Mouse (Mus musculus) MEL (cell line): Measurements from ENCODE around the gene Olfr933. TPM values are rescaled to one million over a fixed set of nuclear protein-coding genes. Genes with fewer than 3 reads are reported as not detected.
A peak's percentile ranks its signal among the peaks of the same experiment; 100 is the strongest.

Experiments used
- DNase-seq: peaks from one replicate; pipeline ENCODE4 v3.0.0; 2011; ENCODE audit warnings: low read depth, low spot score
- H3K27ac ChIP-seq: 2 replicates; pipeline ENCODE4 v1.5.1; 2012; ENCODE audit warnings: low read depth, mild to moderate bottlenecking, control low read depth, low read length, moderate library complexity; ENCODE audit not compliant: control insufficient read depth
- H3K27me3 ChIP-seq, 2 experiments: fragments of 150-350 bp in 1 of 2; sonication (generic) in 1 of 2; 2 replicates each; pipeline ENCODE4 v1.6.1; 2012; ENCODE audit warnings: low read length in 2 of 2, mild to moderate bottlenecking in 2 of 2, improper control_type of control experiment in 1 of 2, moderate library complexity in 1 of 2; ENCODE audit not compliant: insufficient read depth in 2 of 2, control insufficient read depth in 1 of 2
- H3K36me3 ChIP-seq, 2 experiments: 2 replicates each; pipeline ENCODE4 v1.6.1; 2012 to 2014; ENCODE audit warnings: low read length in 2 of 2, improper control_type of control experiment in 1 of 2, inconsistent platforms in 1 of 2, mild to moderate bottlenecking in 1 of 2; ENCODE audit not compliant: insufficient read depth in 2 of 2, control insufficient read depth in 1 of 2
- H3K4me1 ChIP-seq, 2 experiments: fragments of 150-350 bp in 1 of 2; sonication (generic) in 1 of 2; 2 replicates each; pipeline ENCODE4 v1.6.1; 2012; ENCODE audit warnings: low read length in 2 of 2, improper control_type of control experiment in 1 of 2, mild to moderate bottlenecking in 1 of 2; ENCODE audit not compliant: insufficient read depth in 2 of 2, control insufficient read depth in 1 of 2
- H3K4me3 ChIP-seq, 2 experiments: fragments of 150-350 bp in 1 of 2; sonication (generic) in 1 of 2; 2 replicates each; pipeline ENCODE4 v1.5.1; 2012; ENCODE audit warnings: low read depth in 2 of 2, low read length in 2 of 2, mild to moderate bottlenecking in 2 of 2, moderate library complexity in 2 of 2, control low read depth in 1 of 2, improper control_type of control experiment in 1 of 2; ENCODE audit not compliant: control insufficient read depth in 1 of 2, insufficient read depth in 1 of 2
- H3K79me2 ChIP-seq: 2 replicates; pipeline ENCODE4 v1.6.1; 2012; ENCODE audit warnings: mild to moderate bottlenecking, low read length, moderate library complexity; ENCODE audit not compliant: control insufficient read depth, poor library complexity, insufficient read depth
- H3K9ac ChIP-seq: 2 replicates; pipeline ENCODE4 v1.6.1; 2012; ENCODE audit warnings: low read depth, mild to moderate bottlenecking, control low read depth, low read length, moderate library complexity; ENCODE audit not compliant: control insufficient read depth, poor library complexity, severe bottlenecking
- H3K9me3 ChIP-seq: fragments of 150-350 bp; sonication (generic); replicated peaks from 2 replicates; pipeline ENCODE4 v1.6.1; 2012; ENCODE audit warnings: mild to moderate bottlenecking, low read length, improper control_type of control experiment, moderate library complexity; ENCODE audit not compliant: insufficient read depth
- BHLHE40 ChIP-seq: IDR thresholded peaks from 2 replicates; pipeline ENCODE4 v1.6.1; 2012; ENCODE audit warnings: low read depth, mild to moderate bottlenecking, inconsistent platforms, low read length, improper control_type of control experiment, borderline replicate concordance
- CHD2 ChIP-seq: IDR thresholded peaks from 2 replicates; pipeline ENCODE4 v1.6.1; 2011; ENCODE audit warnings: low read length, improper control_type of control experiment
- CTCF ChIP-seq, 3 experiments: IDR thresholded peaks in 2 of 3; conservative IDR thresholded peaks in 1 of 3; 2 replicates each; pipeline ENCODE4 v1.5.1; 2011 to 2012; ENCODE audit warnings: low read length in 3 of 3, low read depth in 2 of 3, mild to moderate bottlenecking in 2 of 3, improper control_type of control experiment in 1 of 3, inconsistent platforms in 1 of 3, mixed read lengths in 1 of 3, moderate library complexity in 1 of 3; ENCODE audit not compliant: control insufficient read depth in 1 of 3, insufficient read depth in 1 of 3, poor library complexity in 1 of 3, severe bottlenecking in 1 of 3
- ELF1 ChIP-seq: IDR thresholded peaks from 2 replicates; pipeline ENCODE4 v1.6.1; 2014; ENCODE audit warnings: low read depth, mild to moderate bottlenecking, inconsistent platforms, low read length, improper control_type of control experiment, moderate library complexity
- ETS1 ChIP-seq: IDR thresholded peaks from 2 replicates; pipeline ENCODE4 v1.6.1; 2012; ENCODE audit warnings: low read depth, mild to moderate bottlenecking, inconsistent platforms, low read length, improper control_type of control experiment, moderate library complexity
- GABPA ChIP-seq: IDR thresholded peaks from 2 replicates; pipeline ENCODE4 v1.6.1; 2012; ENCODE audit warnings: low read depth, mild to moderate bottlenecking, inconsistent platforms, low read length, improper control_type of control experiment, moderate library complexity
- JUND ChIP-seq: IDR thresholded peaks from 2 replicates; pipeline ENCODE4 v1.6.1; 2011; ENCODE audit warnings: low read depth, mild to moderate bottlenecking, improper control_type of control experiment, low read length
- KAT2A ChIP-seq: conservative IDR thresholded peaks from 2 replicates; pipeline ENCODE4 v1.6.1; 2012; ENCODE audit warnings: low read depth, low read length, improper control_type of control experiment, inconsistent platforms
- MAFK ChIP-seq: IDR thresholded peaks from 2 replicates; pipeline ENCODE4 v1.6.1; 2011; ENCODE audit warnings: low read depth, mild to moderate bottlenecking, low read length, improper control_type of control experiment, borderline replicate concordance
- MAX ChIP-seq: IDR thresholded peaks from 2 replicates; pipeline ENCODE4 v1.6.1; 2011; ENCODE audit warnings: low read length, improper control_type of control experiment
- RAD21 ChIP-seq: IDR thresholded peaks from 2 replicates; pipeline ENCODE4 v1.6.1; 2011; ENCODE audit warnings: mild to moderate bottlenecking, low read depth, low read length, improper control_type of control experiment
- SIN3A ChIP-seq: IDR thresholded peaks from 2 replicates; pipeline ENCODE4 v1.6.1; 2012; ENCODE audit warnings: low read length, improper control_type of control experiment, inconsistent platforms
- SMC3 ChIP-seq: IDR thresholded peaks from 2 replicates; pipeline ENCODE4 v1.6.1; 2011; ENCODE audit warnings: low read depth, low read length, improper control_type of control experiment
- USF2 ChIP-seq, 2 experiments: IDR thresholded peaks; 2 replicates each; pipeline ENCODE4 v1.6.1; 2011 to 2012; ENCODE audit warnings: improper control_type of control experiment in 2 of 2, low read length in 2 of 2, borderline replicate concordance in 1 of 2, inconsistent platforms in 1 of 2, low read depth in 1 of 2, mild to moderate bottlenecking in 1 of 2; ENCODE audit not compliant: insufficient read depth in 1 of 2
- ZC3H11A ChIP-seq: IDR thresholded peaks from 2 replicates; pipeline ENCODE4 v1.6.1; 2012; ENCODE audit warnings: low read depth, mild to moderate bottlenecking, inconsistent platforms, low read length, improper control_type of control experiment
- polyA plus RNA-seq, 2 experiments: library from polyadenylated mRNA; stranded (reverse) in 1 of 2; unstranded in 1 of 2; fragments of >175 nt in 1 of 2; fragments of >200 nt in 1 of 2; gene quantifications; 2 replicates each; pipeline versions ENCODE4 v1.2.1 to v1.2.4; 2012; ENCODE audit warnings: low replicate concordance in 2 of 2, low read depth in 1 of 2; ENCODE audit not compliant: insufficient read length in 2 of 2, insufficient read depth in 1 of 2, missing spikeins in 1 of 2
- total RNA-seq: library from RNA; depleted of rRNA; stranded (reverse); fragments of 300-350 nt; gene quantifications from 2 replicates; pipeline ENCODE4 v1.2.3, GENCODE M21; 2012

Gene Olfr933
- total and polyA plus RNA-seq, 3 experiments: not detected

DNA sequence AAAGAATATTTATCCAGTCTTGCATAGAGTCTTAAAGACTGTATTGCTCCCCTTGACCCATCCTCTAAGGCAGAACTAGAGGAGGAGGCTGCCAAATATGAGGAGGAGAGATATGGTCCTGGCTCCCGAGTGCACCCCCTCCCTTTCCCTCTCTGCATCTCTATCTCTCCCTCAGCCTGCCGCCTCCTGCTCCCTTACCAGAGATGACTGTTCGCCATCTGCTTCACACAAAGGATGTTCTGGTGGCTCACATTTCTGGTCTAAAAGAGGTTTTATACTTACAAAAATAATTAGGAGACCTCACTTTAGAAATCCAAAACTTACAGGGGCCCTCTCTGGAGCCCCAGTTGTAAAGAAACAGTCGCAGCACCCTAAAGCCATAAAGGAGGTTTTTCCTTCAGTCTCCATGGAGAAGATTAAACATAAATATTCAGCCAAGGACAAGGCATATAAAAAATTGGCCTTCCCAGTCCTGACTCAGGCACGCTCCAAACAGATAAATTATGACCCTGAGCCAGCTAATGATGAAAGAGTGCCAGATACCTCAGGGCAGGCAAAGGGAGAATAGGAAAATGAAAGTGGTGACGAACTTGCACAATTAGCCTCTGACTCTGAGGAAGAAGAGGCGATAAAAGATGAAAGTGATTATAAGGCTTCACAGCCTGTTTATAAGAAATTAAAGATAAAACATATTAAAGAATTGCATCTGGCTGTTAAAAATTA, 18.6 kb upstream of the Olfr933 start:
- Histone ChIP-seq H3K79me2 (no peaks in the 10 kb centered on the region), H3K9me3 (no peaks in the 10 kb centered on the region), H3K27ac (no peak overlapping the region), H3K9ac (no peak overlapping the region), H3K4me3 (peak overlapping the region; percentile 51 to 56), H3K4me1 (no peaks in the 10 kb centered on the region), H3K36me3 (no peaks in the 10 kb centered on the region), H3K27me3 (no peaks in the 10 kb centered on the region)
- TF ChIP-seq CHD2 (no peak), SIN3A (no peak), KAT2A (no peak), MAX (no peak), MAFK (no peak), GABPA (no peak)
- peak; percentile 6 for DNase-seq

DNA sequence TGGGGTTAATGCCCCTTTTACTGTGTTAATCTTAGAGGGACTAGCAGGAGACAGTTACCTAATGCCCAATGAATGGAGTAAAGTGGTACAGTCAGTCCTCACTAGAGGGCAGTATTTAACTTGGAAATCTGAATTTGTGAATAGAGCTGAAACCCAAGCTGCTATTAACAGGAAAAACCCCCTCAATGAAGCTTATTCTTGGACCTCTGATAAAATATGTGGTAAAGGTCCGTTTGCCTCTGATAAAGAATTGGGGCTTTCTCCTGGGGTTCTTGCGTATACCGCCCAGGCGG, 18.0 kb upstream of the Olfr933 start:
- Histone ChIP-seq H3K79me2 (no peaks in the 10 kb centered on the region), H3K9ac (no peak overlapping the region), H3K27ac (no peak overlapping the region), H3K27me3 (no peaks in the 10 kb centered on the region), H3K4me3 (peak overlapping the region in 1 of 2 experiments; percentile 56; a peak in 1 of 4 replicates), H3K9me3 (no peaks in the 10 kb centered on the region), H3K36me3 (no peaks in the 10 kb centered on the region), H3K4me1 (no peaks in the 10 kb centered on the region)
- TF ChIP-seq RAD21: peak; percentile 54
- peak in 2 of 3 experiments; percentile 18 to 52; a peak in 2 of 6 replicates for TF ChIP-seq CTCF (IDR thresholded peaks at IDR 0.05 in 2 of 3, conservative IDR thresholded peaks at IDR 0.05 in 1 of 3; ENCODE audit: control insufficient read depth in 1 of 3, insufficient read depth in 1 of 3, low read depth in 2 of 3, low read length in 3 of 3, poor library complexity in 1 of 3, severe bottlenecking in 1 of 3)
- TF ChIP-seq ZC3H11A: 0 out of 2 replicates have a peak, but pooled peaks have one; percentile 16
- no peak for TF ChIP-seq MAX
- peak; percentile 49 for TF ChIP-seq SMC3
- no peak for TF ChIP-seq ELF1
- TF ChIP-seq GABPA: no peak
- TF ChIP-seq BHLHE40: no peak
- no peak for TF ChIP-seq USF2 (IDR thresholded peaks at IDR 0.05; ENCODE audit: borderline replicate concordance in 1 of 2, insufficient read depth in 1 of 2, low read depth in 1 of 2, low read length in 2 of 2)
- TF ChIP-seq JUND: no peak
- TF ChIP-seq ETS1: no peak
- peak; percentile 46 for DNase-seq
